Mouse (Mus musculus) liver, embryonic 12.5 days (tissue): Measurements from ENCODE around the gene Cit. TPM values are rescaled to one million over a fixed set of nuclear protein-coding genes. Genes with fewer than 3 reads are reported as not detected.
"Not testable (repeated sequence)": the region's sequence is repeated elsewhere in the genome, so short reads cannot be mapped to it uniquely, and the experiment has no call there.

Source experiments
- ATAC-seq: fragments of 200-750 bp; cut with Nextera tagmentation; 2 replicates; pipeline ENCODE4 v1.8.0; 2017; ENCODE audit warnings: moderate number of reproducible peaks, mild to moderate bottlenecking, moderate library complexity
- H3K27ac ChIP-seq: fragments of 300-500 bp; sonication (generic); 2 replicates; pipeline ENCODE4 v1.5.1; 2016; ENCODE audit warnings: mild to moderate bottlenecking
- H3K27me3 ChIP-seq: fragments of 300-500 bp; sonication (generic); replicated peaks from 2 replicates; pipeline ENCODE4 v1.6.1; 2016; ENCODE audit warnings: mild to moderate bottlenecking, moderate library complexity
- H3K36me3 ChIP-seq: fragments of 300-500 bp; sonication (generic); 2 replicates; pipeline ENCODE4 v1.6.1; 2016; ENCODE audit warnings: mild to moderate bottlenecking, moderate library complexity
- H3K4me1 ChIP-seq: fragments of 300-500 bp; sonication (generic); 2 replicates; pipeline ENCODE4 v1.6.1; 2016
- H3K4me2 ChIP-seq: fragments of 300-500 bp; sonication (generic); 2 replicates; pipeline ENCODE4 v1.6.1; 2016; ENCODE audit warnings: mild to moderate bottlenecking, moderate library complexity
- H3K4me3 ChIP-seq: fragments of 300-500 bp; sonication (generic); 2 replicates; pipeline ENCODE4 v1.5.1; 2016; ENCODE audit warnings: mild to moderate bottlenecking, moderate library complexity
- H3K9ac ChIP-seq: fragments of 300-500 bp; sonication (generic); 2 replicates; pipeline ENCODE4 v1.6.1; 2016; ENCODE audit warnings: mild to moderate bottlenecking, moderate library complexity
- H3K9me3 ChIP-seq: fragments of 300-500 bp; sonication (generic); replicated peaks from 2 replicates; pipeline ENCODE4 v1.6.1; 2016; ENCODE audit warnings: mild to moderate bottlenecking, moderate library complexity
- WGBS: fragments of 180-500 bp; shearing (Covaris S2); methylation state at CpG from one replicate; pipeline ENCODE4 v1.1.7; 2016; ENCODE audit not compliant: insufficient replicate concordance; 5-methylcytosine and 5-hydroxymethylcytosine counted together
- polyA plus RNA-seq: library from polyadenylated mRNA; unstranded; fragments of >200 nt; fragmentation: Nextera tagmentation; extraction: Ambion mirVana; gene quantifications from 2 replicates; pipeline ENCODE4 v1.2.1, GENCODE M21; 2016

The Cit gene
- 55.8 and 58.4 TPM in 2 replicates for polyA plus RNA-seq

- Histone ChIP-seq H3K4me1 (peaks cover 52% of the 10 kb centered on the region), H3K27ac (peak within 1 kb of the TSS; percentile 86), H3K9me3 (0 out of 2 replicates have a peak, but pooled peaks cover 3% of the 10 kb centered on the region), H3K36me3 (peaks cover 37% of the 10 kb centered on the region), H3K27me3 (no peaks in the 10 kb centered on the region), H3K9ac (peak within 1 kb of the TSS; percentile 99), H3K4me2 (peak within 1 kb of the TSS; percentile 71), H3K4me3 (peak within 1 kb of the TSS; percentile 92)
- ATAC-seq, result peak; percentile 97
- WGBS, result under 1% methylated on average over 41 of the region's 42 CpGs
These were observed at the start of gene Cit for GRCm38 (mm10) chr5:115844766-115845634. Gene Cit, plus strand, starts transcription at chr5:115845278.

GRCm38 (mm10) chr5:115799016-115799894 is 45.8 kb upstream of the Cit start:
- Histone ChIP-seq H3K27me3 (no peaks in the 10 kb centered on the region), H3K9ac (no peak overlapping the region), H3K4me1 (no peaks in the 10 kb centered on the region), H3K9me3 (no peaks in the 10 kb centered on the region), H3K36me3 (no peaks in the 10 kb centered on the region), H3K4me2 (peak overlapping the region; percentile 29), H3K27ac (no peak overlapping the region), H3K4me3 (peak overlapping the region; percentile 19; the same call in 1 of the 2 replicates)
- 45% methylated on average over 15 of the region's 15 CpGs for WGBS
- ATAC-seq, result no peak

GRCm38 (mm10) chr5:115799895-115800232 is 45.2 kb upstream of the Cit start:
- Histone ChIP-seq H3K36me3 (no peaks in the 10 kb centered on the region), H3K27ac (no peak overlapping the region), H3K4me1 (no peaks in the 10 kb centered on the region), H3K9me3 (no peaks in the 10 kb centered on the region), H3K4me3 (no peak overlapping the region), H3K4me2 (peak overlapping the region; percentile 29), H3K27me3 (no peaks in the 10 kb centered on the region), H3K9ac (no peak overlapping the region)
- ATAC-seq, result no peak
- 47% methylated on average over 4 of the region's 4 CpGs for WGBS

DNA sequence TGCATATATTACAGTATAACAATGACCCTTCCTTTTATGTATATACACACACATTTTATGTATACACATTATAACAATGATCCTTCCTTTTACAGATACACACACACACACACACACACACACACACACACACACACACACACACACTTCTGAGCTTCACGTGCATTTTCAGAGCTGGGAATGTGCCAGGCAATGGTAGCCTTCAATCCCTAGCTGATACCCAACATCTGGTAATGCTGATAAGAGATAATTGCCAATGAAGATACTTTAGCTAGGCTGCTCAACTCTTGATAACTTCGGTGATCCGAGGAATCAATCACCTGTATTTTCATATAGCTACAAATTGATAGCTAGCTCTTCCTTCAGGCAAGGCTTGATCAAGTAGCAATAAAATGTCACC is 32.8 kb upstream of the Cit start:
- Histone ChIP-seq H3K4me2 (no peak overlapping the region), H3K4me3 (no peak overlapping the region), H3K27ac (no peak overlapping the region), H3K9me3 (no peaks in the 10 kb centered on the region; the same call in 1 of the 2 replicates), H3K9ac (no peak overlapping the region), H3K27me3 (no peaks in the 10 kb centered on the region), H3K4me1 (0 out of 2 replicates have a peak, but pooled peaks cover 3% of the 10 kb centered on the region), H3K36me3 (no peaks in the 10 kb centered on the region)
- ATAC-seq, result no peak
- 44% methylated on average over 3 of the region's 3 CpGs for WGBS

DNA sequence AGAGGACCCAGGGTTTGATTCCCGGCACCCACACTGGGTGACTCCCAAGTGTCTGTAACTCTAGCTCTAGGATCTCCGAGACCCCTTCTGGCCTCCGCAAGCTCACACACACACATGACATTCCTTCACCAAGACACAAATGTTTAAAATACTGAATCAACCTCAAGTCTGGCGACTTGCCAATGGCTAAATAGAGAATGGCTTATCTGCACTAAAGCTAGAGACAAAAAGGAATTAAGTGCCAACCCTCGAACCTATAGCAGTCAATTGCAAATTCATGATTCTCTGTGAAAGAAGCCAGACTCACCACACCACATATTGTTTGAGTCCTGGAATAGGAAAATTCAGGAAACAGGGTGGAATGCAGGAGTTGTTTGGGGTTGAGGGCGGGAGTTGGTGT is 28.1 kb upstream of the Cit start:
- 72% methylated on average over 6 of the region's 6 CpGs for WGBS
- no peaks in the 10 kb centered on the region; the same call in 1 of the 2 replicates for H3K9me3 ChIP-seq
- no peak overlapping the region for H3K27ac ChIP-seq
- H3K4me2 ChIP-seq, result no peak overlapping the region
- H3K36me3 ChIP-seq, result no peaks in the 10 kb centered on the region
- no peak overlapping the region for H3K4me3 ChIP-seq
- no peak for ATAC-seq
- H3K9ac ChIP-seq, result no peak overlapping the region
- 0 out of 2 replicates have a peak, but pooled peaks cover 3% of the 10 kb centered on the region for H3K4me1 ChIP-seq
- H3K27me3 ChIP-seq, result no peaks in the 10 kb centered on the region

DNA sequence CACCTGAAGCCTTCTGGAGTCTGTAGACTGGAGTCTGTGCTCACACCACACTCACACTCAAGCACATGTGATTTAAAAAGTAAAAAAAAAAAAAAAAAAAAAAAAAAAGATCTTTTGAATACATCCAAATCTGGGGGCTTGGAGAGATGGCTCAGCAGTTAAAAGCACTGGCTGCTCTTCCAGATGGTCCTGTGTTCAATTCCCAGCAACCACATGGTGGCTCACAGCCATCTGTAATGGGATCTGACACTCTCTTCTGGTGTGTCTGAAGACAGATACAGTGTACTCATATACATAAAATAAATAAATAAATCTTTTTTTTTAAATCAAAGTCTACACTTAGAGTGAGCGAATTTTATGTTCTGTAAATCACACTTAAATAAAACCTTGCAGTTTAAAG is 27.4 kb upstream of the Cit start:
- not testable (repeated sequence) for H3K4me2 ChIP-seq, H3K27ac ChIP-seq, H3K9ac ChIP-seq, ATAC-seq, H3K36me3 ChIP-seq, H3K27me3 ChIP-seq, H3K4me3 ChIP-seq, H3K4me1 ChIP-seq, H3K9me3 ChIP-seq
- 48% methylated on average over 1 of the region's 1 CpGs for WGBS

- ATAC-seq, result no peak
- Histone ChIP-seq H3K4me3 (no peak overlapping the region), H3K9me3 (no peaks in the 10 kb centered on the region), H3K27me3 (no peaks in the 10 kb centered on the region), H3K9ac (no peak overlapping the region), H3K36me3 (no peaks in the 10 kb centered on the region), H3K27ac (no peak overlapping the region), H3K4me2 (no peak overlapping the region), H3K4me1 (no peaks in the 10 kb centered on the region)
- WGBS, result 61% methylated on average over 9 of the region's 9 CpGs
These were observed 25.1 kb upstream of the Cit start for GRCm38 (mm10) chr5:115819966-115820365.

DNA sequence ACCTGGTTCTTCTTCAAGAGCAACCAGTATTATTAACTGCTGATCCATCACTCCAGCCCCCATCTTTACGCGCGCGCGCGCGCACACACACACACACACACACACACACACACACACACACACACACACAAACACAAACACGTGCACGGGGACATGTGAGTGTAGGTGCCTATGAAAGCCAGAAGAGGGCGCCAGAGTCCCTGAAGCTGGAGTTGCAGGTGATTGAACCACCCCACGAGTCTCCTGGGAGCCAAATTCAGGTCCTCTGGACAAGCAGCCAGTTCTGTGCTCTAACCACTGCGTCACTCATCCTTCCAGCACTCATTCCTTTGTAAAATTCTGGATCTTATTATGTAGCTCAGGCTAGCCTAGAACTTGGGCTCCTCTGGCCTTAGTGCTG is 23.9 kb upstream of the Cit start:
- WGBS, result 79% methylated on average over 12 of the region's 12 CpGs
- no peaks in the 10 kb centered on the region for H3K36me3 ChIP-seq
- ATAC-seq, result no peak

GRCm38 (mm10) chr5:115821910-115822309 is 23.2 kb upstream of the Cit start:
- no peak overlapping the region for H3K4me3 ChIP-seq
- no peak overlapping the region for H3K4me2 ChIP-seq
- H3K27ac ChIP-seq, result no peak overlapping the region
- ATAC-seq, result no peak
- no peaks in the 10 kb centered on the region for H3K4me1 ChIP-seq
- H3K27me3 ChIP-seq, result no peaks in the 10 kb centered on the region
- whole genome bisulfite sequencing, result 75% methylated on average over 7 of the region's 7 CpGs
- H3K9me3 ChIP-seq, result no peaks in the 10 kb centered on the region
- no peak overlapping the region for H3K9ac ChIP-seq
- H3K36me3 ChIP-seq, result no peaks in the 10 kb centered on the region

More for the DNA sequence above, 23.9 kb upstream of the Cit start:
- H3K4me1 ChIP-seq, result no peaks in the 10 kb centered on the region
- H3K4me3 ChIP-seq, result no peak overlapping the region
- H3K9ac ChIP-seq, result no peak overlapping the region
- no peak overlapping the region for H3K4me2 ChIP-seq
- H3K27ac ChIP-seq, result no peak overlapping the region
- no peaks in the 10 kb centered on the region for H3K27me3 ChIP-seq
- H3K9me3 ChIP-seq, result no peaks in the 10 kb centered on the region

DNA sequence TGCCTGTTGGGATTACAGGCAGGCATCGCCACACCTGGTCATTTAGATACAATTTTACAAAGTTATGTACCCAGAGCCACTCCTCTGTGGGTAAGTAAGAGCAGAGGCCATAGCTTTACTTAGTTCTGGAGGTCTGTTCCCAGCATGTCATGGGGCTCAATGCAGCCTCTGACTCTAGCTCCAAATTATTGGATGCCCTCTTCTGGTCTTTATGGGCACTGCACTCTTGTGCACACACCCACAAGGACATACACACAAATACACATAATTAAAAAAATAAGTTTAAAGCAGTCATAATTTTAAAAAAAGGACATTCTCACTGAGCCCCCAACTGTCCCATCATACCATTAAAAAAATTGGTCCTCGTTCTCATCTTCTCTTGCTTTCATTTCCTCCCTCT is 12.3 kb upstream of the Cit start:
- WGBS, result 83% methylated on average over 2 of the region's 2 CpGs
- H3K4me1 ChIP-seq, result peaks cover 6% of the 10 kb centered on the region
- H3K27ac ChIP-seq, result no peak overlapping the region
- no peak overlapping the region for H3K9ac ChIP-seq
- no peak overlapping the region for H3K4me2 ChIP-seq
- H3K27me3 ChIP-seq, result no peaks in the 10 kb centered on the region
- ATAC-seq, result no peak
- H3K36me3 ChIP-seq, result no peaks in the 10 kb centered on the region
- peaks cover 11% of the 10 kb centered on the region; the same call in 1 of the 2 replicates for H3K9me3 ChIP-seq
- H3K4me3 ChIP-seq, result no peak overlapping the region

DNA sequence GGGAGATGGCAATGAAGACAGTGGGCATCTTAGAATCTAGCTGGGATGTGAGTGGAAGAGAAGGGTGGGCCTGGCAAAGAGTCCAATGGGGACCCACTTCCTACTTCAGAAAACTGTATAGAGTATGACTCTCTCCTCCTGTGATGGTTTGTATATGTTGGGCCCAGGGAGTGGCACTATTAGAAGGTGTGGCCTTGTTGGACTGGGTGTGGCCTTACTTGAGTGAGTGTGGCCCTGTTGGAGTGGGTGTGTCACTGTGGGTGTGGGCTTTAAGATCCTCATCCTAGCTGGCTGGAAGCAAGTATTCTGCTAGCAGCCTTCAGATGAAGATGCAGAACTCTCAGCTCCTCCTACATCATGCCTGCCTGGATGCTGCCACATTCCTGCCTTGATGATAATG is 11.3 kb upstream of the Cit start:
- H3K9me3 ChIP-seq, result peaks cover 11% of the 10 kb centered on the region; the same call in 1 of the 2 replicates
- not testable (repeated sequence) for H3K27ac ChIP-seq, H3K27me3 ChIP-seq, H3K4me3 ChIP-seq, H3K36me3 ChIP-seq, H3K4me1 ChIP-seq, H3K9ac ChIP-seq, H3K4me2 ChIP-seq, ATAC-seq

- H3K27me3 ChIP-seq, result no peaks in the 10 kb centered on the region
- H3K9ac ChIP-seq, result no peak overlapping the region
- no peaks in the 10 kb centered on the region for H3K36me3 ChIP-seq
- peaks cover 11% of the 10 kb centered on the region; the same call in 1 of the 2 replicates for H3K9me3 ChIP-seq
- H3K27ac ChIP-seq, result no peak overlapping the region
- ATAC-seq, result no peak
- no peak overlapping the region for H3K4me2 ChIP-seq
- H3K4me3 ChIP-seq, result no peak overlapping the region
- 53% methylated on average over 7 of the region's 7 CpGs for WGBS
- peaks cover 10% of the 10 kb centered on the region for H3K4me1 ChIP-seq
These were observed 9.8 kb upstream of the Cit start for GRCm38 (mm10) chr5:115835291-115835690.
